Mouse (Mus musculus) MN1 (cell line): ENCODE data around the gene Fubp1.

Experiments
- DNase-seq: peaks from one replicate; pipeline ENCODE4 v3.0.0-alpha.2; 2016; ENCODE audit warnings: low spot score

Gene Fubp1

DNA sequence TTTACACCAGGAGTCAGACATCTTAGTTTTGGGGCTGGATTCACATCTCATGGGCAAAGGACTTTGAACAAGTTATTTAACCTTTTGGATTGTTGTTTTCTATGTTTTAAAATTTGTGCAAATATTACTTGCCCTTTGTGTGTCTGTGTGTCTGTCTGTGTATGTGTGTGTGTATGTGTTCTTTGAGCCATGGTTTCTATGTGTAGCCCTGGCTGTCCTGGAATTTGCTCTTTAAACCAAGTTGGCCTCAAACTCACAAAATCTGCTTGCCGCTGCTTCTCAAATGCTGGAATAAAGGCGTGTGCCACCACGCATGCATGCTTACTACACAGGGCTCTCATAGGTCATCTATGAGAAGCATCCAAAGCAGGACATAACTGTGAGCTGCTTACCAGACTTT lies 66.7 kb downstream of the Fubp1 start:
- no peak for DNase-seq

GRCm38 (mm10) chr3:152277912-152278311 lies 67.7 kb downstream of the Fubp1 start:
- no peak for DNase-seq

DNA sequence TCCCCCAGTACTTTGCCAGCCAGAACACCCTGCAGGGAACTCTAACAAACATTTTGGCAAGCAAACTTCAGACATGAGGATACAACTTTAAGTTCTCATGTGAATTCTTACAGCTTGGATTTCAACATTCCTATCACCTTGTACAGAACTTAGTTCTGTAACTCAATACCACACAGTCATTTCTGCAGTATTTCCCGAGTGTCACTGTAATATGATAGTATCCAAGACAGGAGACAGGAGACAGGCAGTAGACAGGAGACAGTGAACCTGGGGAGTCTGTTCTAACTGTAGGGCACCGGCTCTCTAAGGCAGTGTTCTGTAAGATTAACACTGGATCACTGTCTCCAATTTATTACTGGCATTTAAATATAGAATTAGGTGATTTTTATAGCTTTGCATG lies 68.2 kb downstream of the Fubp1 start:
- no peak for DNase-seq

DNA sequence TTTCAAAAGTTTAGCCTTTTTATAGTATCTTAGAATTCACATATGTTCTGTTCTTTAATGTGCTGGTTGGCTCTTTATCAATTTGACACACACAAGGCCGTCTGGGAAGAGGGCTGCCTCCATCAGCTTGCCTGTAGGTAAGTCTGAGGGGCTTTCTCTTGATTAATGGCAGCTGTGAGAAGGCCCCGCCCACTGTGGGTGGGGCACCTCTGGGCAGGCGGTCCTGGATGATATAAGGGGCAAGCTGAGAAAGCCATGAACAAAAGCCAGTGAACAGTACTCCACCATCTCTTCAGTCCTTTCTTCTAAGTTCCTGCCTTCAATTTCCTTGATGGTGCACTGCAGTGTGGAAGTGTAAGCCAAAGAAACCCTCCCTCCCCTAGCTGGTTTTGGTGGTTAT lies 71.9 kb downstream of the Fubp1 start:
- no peak for DNase-seq

- DNase-seq: no peak
Observed at GRCm38 (mm10) chr3:152284306-152284705, 74.1 kb downstream of the Fubp1 start.

DNA sequence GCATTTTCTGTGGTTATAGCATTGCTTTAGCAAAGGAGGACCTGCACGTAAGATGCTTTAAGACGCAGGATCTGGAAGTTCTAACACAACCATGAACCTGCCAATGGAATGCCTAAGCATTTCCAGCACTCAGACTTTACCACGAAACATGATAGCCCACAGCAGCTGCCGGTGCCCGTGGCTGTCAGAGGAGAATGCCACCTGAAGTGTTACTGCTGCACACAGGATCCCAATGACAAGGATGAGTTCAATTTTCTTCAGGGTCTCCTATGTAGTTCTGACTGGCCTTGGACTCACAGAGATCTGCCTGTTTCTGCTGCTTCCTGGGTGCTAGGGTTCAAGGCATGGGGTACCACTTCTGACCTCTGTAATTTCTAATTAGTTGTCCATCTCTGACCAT lies 74.5 kb downstream of the Fubp1 start:
- no peak for DNase-seq
